Mouse (Mus musculus) midbrain, embryonic 14.5 days (tissue): ENCODE results near the gene Fgfr2. TPM values are rescaled to one million over a fixed set of nuclear protein-coding genes. Genes with fewer than 3 reads are reported as not detected.
A peak's percentile ranks its signal among the peaks of the same experiment; 100 is the strongest.

ENCODE experiments used
- ATAC-seq: fragments of 200-750 bp; cut with Nextera tagmentation; 2 replicates; pipeline ENCODE4 v1.8.0; 2017; ENCODE audit warnings: moderate number of reproducible peaks, moderate library complexity; ENCODE audit not compliant: low FRiP score, low TSS enrichment
- DNase-seq: peaks from one replicate; pipeline ENCODE4 v3.0.0-alpha.2; 2015
- H3K27ac ChIP-seq: fragments of 300-500 bp; sonication (generic); replicated peaks from 2 replicates; pipeline ENCODE4 v1.5.1; 2014; ENCODE audit warnings: mild to moderate bottlenecking, low read depth, low read length, moderate library complexity
- H3K27me3 ChIP-seq: fragments of 300-500 bp; sonication (generic); 2 replicates; pipeline ENCODE4 v1.6.1; 2014; ENCODE audit warnings: low read length, control low read depth, mixed read lengths; ENCODE audit not compliant: control insufficient read depth, insufficient read depth
- H3K36me3 ChIP-seq: fragments of 300-500 bp; sonication (generic); 2 replicates; pipeline ENCODE4 v1.6.1; 2014; ENCODE audit warnings: low read length, control low read depth; ENCODE audit not compliant: control insufficient read depth, insufficient read depth
- H3K4me1 ChIP-seq: fragments of 300-500 bp; sonication (generic); 2 replicates; pipeline ENCODE4 v1.6.1; 2014; ENCODE audit warnings: mild to moderate bottlenecking, antibody characterized with exemption, low read length, control low read depth; ENCODE audit not compliant: control insufficient read depth, insufficient read depth
- H3K4me2 ChIP-seq: fragments of 300-500 bp; sonication (generic); 2 replicates; pipeline ENCODE4 v1.6.1; 2014; ENCODE audit warnings: mild to moderate bottlenecking, low read length, moderate library complexity
- H3K4me3 ChIP-seq: fragments of 300-500 bp; sonication (generic); replicated peaks from 2 replicates; pipeline ENCODE4 v1.5.1; 2014; ENCODE audit warnings: low read depth, low read length
- H3K9ac ChIP-seq: fragments of 300-500 bp; sonication (generic); replicated peaks from 2 replicates; pipeline ENCODE4 v1.6.1; 2014; ENCODE audit warnings: mild to moderate bottlenecking, low read length, moderate library complexity
- H3K9me3 ChIP-seq: fragments of 300-500 bp; sonication (generic); 2 replicates; pipeline ENCODE4 v1.6.1; 2016; ENCODE audit warnings: low read length, control low read depth, mixed read lengths; ENCODE audit not compliant: control insufficient read depth
- WGBS: fragments of 180-500 bp; shearing (Covaris S2); extraction: QIAGEN DNeasy Blood & Tissue Kit; methylation state at CpG from one replicate; pipeline ENCODE4 v1.1.7; 2014; 5-methylcytosine and 5-hydroxymethylcytosine counted together
- polyA plus RNA-seq: library from polyadenylated mRNA; unstranded; fragments of >200 nt; fragmentation: Nextera tagmentation; extraction: Ambion mirVana; gene quantifications from 2 replicates; pipeline ENCODE4 v1.2.1, GENCODE M21; 2014

Fgfr2 gene
- polyA plus RNA-seq, 1 experiment from 2014 or later, result 28.1 TPM

- peak overlapping the region; percentile 52 for H3K4me2 ChIP-seq
- H3K27me3 ChIP-seq, result peaks cover 88% of the 10 kb centered on the region
- WGBS, result under 1% methylated on average over 67 of the region's 71 CpGs
- no peak for ATAC-seq
- H3K4me1 ChIP-seq, result peaks cover 15% of the 10 kb centered on the region
- H3K4me3 ChIP-seq, result peak overlapping the region; percentile 28
- peak; percentile 55 for DNase-seq
- no peaks in the 10 kb centered on the region for H3K9me3 ChIP-seq
- H3K27ac ChIP-seq, result 0 out of 2 replicates have a peak overlapping the region, but pooled peaks have one; percentile 8
- no peaks in the 10 kb centered on the region for H3K36me3 ChIP-seq
- H3K9ac ChIP-seq, result 0 out of 2 replicates have a peak overlapping the region, but pooled peaks have one; percentile 20
Measured at GRCm38 (mm10) chr7:131542872-131543622, 1580.1 kb downstream of the Fgfr2 start.

- ATAC-seq (peak; percentile 27; the same call in 1 of the 2 replicates), DNase-seq (peak; percentile 75)
- peak within 1 kb of the TSS; percentile 28 for H3K4me3 ChIP-seq
- 0 out of 2 replicates have a peak within 1 kb of the TSS, but pooled peaks have one; percentile 20 for H3K9ac ChIP-seq
- H3K4me2 ChIP-seq, result peak within 1 kb of the TSS; percentile 52
- H3K4me1 ChIP-seq, result peaks cover 15% of the 10 kb centered on the region
- H3K36me3 ChIP-seq, result no peaks in the 10 kb centered on the region
- under 1% methylated on average over 57 of the region's 65 CpGs for WGBS
- H3K9me3 ChIP-seq, result no peaks in the 10 kb centered on the region
- H3K27me3 ChIP-seq, result peaks cover 87% of the 10 kb centered on the region
- 0 out of 2 replicates have a peak within 1 kb of the TSS, but pooled peaks have one; percentile 8 for H3K27ac ChIP-seq
Measured at GRCm38 (mm10) chr7:131542115-131542871, 1580.9 kb downstream of the Fgfr2 start, which contains the start of gene Hmx3. Gene Hmx3 (plus strand): TSS chr7:131542867.

- Histone ChIP-seq H3K27ac (no peak overlapping the region), H3K9me3 (no peaks in the 10 kb centered on the region), H3K4me3 (peak overlapping the region; percentile 28), H3K9ac (no peak overlapping the region), H3K27me3 (peaks cover 79% of the 10 kb centered on the region), H3K36me3 (no peaks in the 10 kb centered on the region), H3K4me2 (peak overlapping the region; percentile 52), H3K4me1 (peaks cover 15% of the 10 kb centered on the region)
- no peak for ATAC-seq
- WGBS, result 1% methylated on average over 41 of the region's 41 CpGs
- peak; percentile 40 for DNase-seq
Measured at GRCm38 (mm10) chr7:131541184-131542114, 1581.7 kb downstream of the Fgfr2 start.

GRCm38 (mm10) chr7:131539979-131540378, 1583.2 kb downstream of the Fgfr2 start:
- Histone ChIP-seq H3K27me3 (peaks cover 64% of the 10 kb centered on the region), H3K4me3 (no peak overlapping the region), H3K9me3 (no peaks in the 10 kb centered on the region), H3K27ac (no peak overlapping the region), H3K9ac (no peak overlapping the region), H3K4me2 (no peak overlapping the region), H3K36me3 (no peaks in the 10 kb centered on the region), H3K4me1 (peaks cover 15% of the 10 kb centered on the region)
- WGBS, result under 1% methylated on average over 7 of the region's 7 CpGs
- DNase-seq (peak; percentile 93), ATAC-seq (no peak)

- no peaks in the 10 kb centered on the region for H3K36me3 ChIP-seq
- H3K4me3 ChIP-seq, result no peak overlapping the region
- no peak overlapping the region for H3K9ac ChIP-seq
- H3K27me3 ChIP-seq, result no peaks in the 10 kb centered on the region
- H3K4me1 ChIP-seq, result no peaks in the 10 kb centered on the region
- H3K9me3 ChIP-seq, result no peaks in the 10 kb centered on the region
- H3K27ac ChIP-seq, result no peak overlapping the region
- no peak for ATAC-seq
- no peak overlapping the region for H3K4me2 ChIP-seq
- WGBS, result 75% methylated on average over 2 of the region's 2 CpGs
- no peak for DNase-seq
Measured at GRCm38 (mm10) chr7:131503739-131504138, 1619.4 kb downstream of the Fgfr2 start.

- no peak for ATAC-seq
- WGBS, result 94% methylated on average over 5 of the region's 5 CpGs
- no peak overlapping the region for H3K9ac ChIP-seq
- H3K4me1 ChIP-seq, result no peaks in the 10 kb centered on the region
- H3K36me3 ChIP-seq, result no peaks in the 10 kb centered on the region
- H3K27ac ChIP-seq, result no peak overlapping the region
- no peaks in the 10 kb centered on the region for H3K9me3 ChIP-seq
- no peak for DNase-seq
- no peaks in the 10 kb centered on the region for H3K27me3 ChIP-seq
- no peak overlapping the region for H3K4me3 ChIP-seq
- no peak overlapping the region for H3K4me2 ChIP-seq
Measured at GRCm38 (mm10) chr7:131478403-131478802, 1644.7 kb downstream of the Fgfr2 start.

- no peak for DNase-seq
Measured at GRCm38 (mm10) chr7:131477140-131477539, 1646.0 kb downstream of the Fgfr2 start.

GRCm38 (mm10) chr7:131471551-131471950, 1651.6 kb downstream of the Fgfr2 start:
- DNase-seq, result no peak
- no peak for ATAC-seq
- H3K27me3 ChIP-seq, result no peaks in the 10 kb centered on the region
- H3K9ac ChIP-seq, result no peak overlapping the region
- no peak overlapping the region for H3K27ac ChIP-seq
- no peaks in the 10 kb centered on the region for H3K4me1 ChIP-seq
- no peaks in the 10 kb centered on the region for H3K9me3 ChIP-seq
- no peak overlapping the region for H3K4me3 ChIP-seq
- no peak overlapping the region for H3K4me2 ChIP-seq
- H3K36me3 ChIP-seq, result no peaks in the 10 kb centered on the region
- WGBS, result 89% methylated on average over 5 of the region's 5 CpGs

More at GRCm38 (mm10) chr7:131477140-131477539, 1646.0 kb downstream of the Fgfr2 start:
- Histone ChIP-seq H3K9ac (no peak overlapping the region), H3K36me3 (no peaks in the 10 kb centered on the region), H3K4me3 (no peak overlapping the region), H3K4me1 (no peaks in the 10 kb centered on the region), H3K9me3 (no peaks in the 10 kb centered on the region), H3K27ac (no peak overlapping the region), H3K27me3 (no peaks in the 10 kb centered on the region), H3K4me2 (no peak overlapping the region)
- 20% methylated on average over 8 of the region's 8 CpGs for WGBS
- no peak for ATAC-seq
